Mouse (Mus musculus) CH12.LX (cell line): ENCODE data around the gene Vegfb. TPM values are rescaled to one million over a fixed set of nuclear protein-coding genes. Genes with fewer than 3 reads are reported as not detected.

Source experiments
- DNase-seq: peaks from one replicate; pipeline ENCODE4 v3.0.0-alpha.2; 2013; ENCODE audit errors: extremely low read depth
- H3K27ac ChIP-seq: 2 replicates; pipeline ENCODE4 v1.5.1; 2012; ENCODE audit warnings: low read depth, mild to moderate bottlenecking, control low read depth, moderate library complexity; ENCODE audit not compliant: insufficient read depth
- H3K27me3 ChIP-seq: replicated peaks from 2 replicates; pipeline ENCODE3; 2012; ENCODE audit warnings: inconsistent platforms
- H3K36me3 ChIP-seq, 2 experiments: replicated peaks in 1 of 2; 2 replicates each; pipeline versions ENCODE3 to v1.6.1; 2012; ENCODE audit warnings: inconsistent platforms in 1 of 2, low read length in 1 of 2, mild to moderate bottlenecking in 1 of 2, mixed read lengths in 1 of 2, moderate library complexity in 1 of 2; ENCODE audit not compliant: control insufficient read depth in 1 of 2, insufficient read depth in 1 of 2
- H3K4me1 ChIP-seq, 2 experiments: 2 replicates each; pipeline ENCODE4 v1.6.1; 2012; ENCODE audit warnings: inconsistent platforms in 1 of 2, moderate library complexity in 1 of 2; ENCODE audit not compliant: insufficient read depth in 2 of 2, control insufficient read depth in 1 of 2
- H3K4me2 ChIP-seq: 2 replicates; pipeline ENCODE4 v1.6.1; 2012; ENCODE audit warnings: low read depth, mild to moderate bottlenecking, control low read depth; ENCODE audit not compliant: poor library complexity, insufficient read depth, severe bottlenecking
- H3K4me3 ChIP-seq, 3 experiments: fragments of 150-350 bp in 1 of 3; sonication (generic) in 1 of 3; replicated peaks in 1 of 3; 2 replicates each; pipeline versions ENCODE3 to v1.5.1; 2011 to 2012; ENCODE audit warnings: low read depth in 2 of 3, low read length in 2 of 3, mild to moderate bottlenecking in 2 of 3, moderate library complexity in 2 of 3, control low read depth in 1 of 3, improper control_type of control experiment in 1 of 3, inconsistent platforms in 1 of 3, mixed read lengths in 1 of 3; ENCODE audit not compliant: poor library complexity in 1 of 3
- H3K79me2 ChIP-seq: replicated peaks from 2 replicates; pipeline ENCODE4 v1.6.1; 2012; ENCODE audit warnings: mild to moderate bottlenecking, moderate library complexity; ENCODE audit not compliant: control insufficient read depth, poor library complexity, insufficient read depth, severe bottlenecking; ENCODE audit errors: extremely low read depth
- H3K9ac ChIP-seq: 2 replicates; pipeline ENCODE4 v1.6.1; 2012; ENCODE audit warnings: low read depth, mild to moderate bottlenecking, control low read depth, moderate library complexity; ENCODE audit not compliant: insufficient read depth
- H3K9me3 ChIP-seq: replicated peaks from 2 replicates; pipeline ENCODE3; 2012; ENCODE audit warnings: low read length, inconsistent platforms, mixed read lengths
- BHLHE40 ChIP-seq: IDR thresholded peaks from 2 replicates; pipeline ENCODE4 v1.6.1; 2011; ENCODE audit warnings: mild to moderate bottlenecking, low read depth, low read length, improper control_type of control experiment
- CTCF ChIP-seq, 2 experiments: IDR thresholded peaks in 1 of 2; conservative IDR thresholded peaks in 1 of 2; 2 replicates each; pipeline ENCODE4 v1.5.1; 2011 to 2012; ENCODE audit warnings: low read depth in 2 of 2, low read length in 2 of 2, improper control_type of control experiment in 1 of 2, inconsistent platforms in 1 of 2, mild to moderate bottlenecking in 1 of 2, moderate library complexity in 1 of 2
- ELF1 ChIP-seq: IDR thresholded peaks from 2 replicates; pipeline ENCODE4 v1.6.1; 2014; ENCODE audit warnings: low read depth, mild to moderate bottlenecking, inconsistent platforms, low read length, improper control_type of control experiment
- EP300 ChIP-seq: IDR thresholded peaks from 2 replicates; pipeline ENCODE4 v1.6.1; 2011; ENCODE audit warnings: low read length, improper control_type of control experiment
- ETS1 ChIP-seq: conservative IDR thresholded peaks from 2 replicates; pipeline ENCODE4 v1.6.1; 2012; ENCODE audit warnings: low read depth, mild to moderate bottlenecking, inconsistent platforms, low read length, improper control_type of control experiment, moderate library complexity
- JUN ChIP-seq: IDR thresholded peaks from 2 replicates; pipeline ENCODE4 v1.6.1; 2011; ENCODE audit warnings: low read depth, mild to moderate bottlenecking, low read length, improper control_type of control experiment, moderate library complexity; ENCODE audit not compliant: insufficient read depth
- KAT2A ChIP-seq: IDR thresholded peaks from 2 replicates; pipeline ENCODE4 v1.6.1; 2012; ENCODE audit warnings: low read length, improper control_type of control experiment, inconsistent platforms; ENCODE audit not compliant: insufficient replicate concordance
- MAX ChIP-seq: IDR thresholded peaks from 2 replicates; pipeline ENCODE4 v1.6.1; 2011; ENCODE audit warnings: low read length, improper control_type of control experiment
- MAZ ChIP-seq: IDR thresholded peaks from 2 replicates; pipeline ENCODE4 v1.6.1; 2012; ENCODE audit warnings: low read depth, mild to moderate bottlenecking, inconsistent platforms, low read length, improper control_type of control experiment, moderate library complexity
- MEF2A ChIP-seq: IDR thresholded peaks from 2 replicates; pipeline ENCODE4 v1.6.1; 2014; ENCODE audit warnings: low read depth, mild to moderate bottlenecking, inconsistent platforms, low read length, improper control_type of control experiment, borderline replicate concordance
- PAX5 ChIP-seq: IDR thresholded peaks from 2 replicates; pipeline ENCODE4 v1.6.1; 2012; ENCODE audit warnings: low read length, inconsistent platforms, mixed read lengths
- POLR2AphosphoS2 ChIP-seq: IDR thresholded peaks from 2 replicates; pipeline ENCODE4 v1.6.1; 2011; ENCODE audit warnings: low read depth, low read length, improper control_type of control experiment
- RAD21 ChIP-seq: IDR thresholded peaks from 2 replicates; pipeline ENCODE4 v1.6.1; 2011; ENCODE audit warnings: low read depth, mild to moderate bottlenecking, low read length, improper control_type of control experiment, moderate library complexity
- RCOR1 ChIP-seq: conservative IDR thresholded peaks from 2 replicates; pipeline ENCODE4 v1.6.1; 2012; ENCODE audit warnings: low read depth, mild to moderate bottlenecking, inconsistent platforms, low read length, improper control_type of control experiment
- SIN3A ChIP-seq: IDR thresholded peaks from 2 replicates; pipeline ENCODE4 v1.6.1; 2012; ENCODE audit warnings: low read length, improper control_type of control experiment, inconsistent platforms
- SMC3 ChIP-seq: IDR thresholded peaks from 2 replicates; pipeline ENCODE4 v1.6.1; 2011; ENCODE audit warnings: low read depth, low read length, improper control_type of control experiment
- UBTF ChIP-seq: IDR thresholded peaks from 2 replicates; pipeline ENCODE4 v1.6.1; 2012; ENCODE audit warnings: low read depth, mild to moderate bottlenecking, inconsistent platforms, low read length, improper control_type of control experiment, moderate library complexity
- USF1 ChIP-seq: IDR thresholded peaks from 2 replicates; pipeline ENCODE4 v1.6.1; 2014; ENCODE audit warnings: low read depth, mild to moderate bottlenecking, inconsistent platforms, low read length, improper control_type of control experiment
- USF2 ChIP-seq: conservative IDR thresholded peaks from 2 replicates; pipeline ENCODE4 v1.6.1; 2011; ENCODE audit warnings: low read depth, low read length, improper control_type of control experiment
- ZC3H11A ChIP-seq: IDR thresholded peaks from 2 replicates; pipeline ENCODE4 v1.6.1; 2012; ENCODE audit warnings: low read depth, mild to moderate bottlenecking, inconsistent platforms, low read length, improper control_type of control experiment
- ZNF384 ChIP-seq: IDR thresholded peaks from 2 replicates; pipeline ENCODE4 v1.6.1; 2012; ENCODE audit warnings: low read depth, low read length, improper control_type of control experiment, inconsistent platforms
- dilution Hi-C: fragments of 300-500 bp; cut with MboI; formaldehyde crosslinking; loops from 2 replicates; pipeline ENCODE4 v1.14.3; 2020; ENCODE audit warnings: low sequenced_read_pairs; ENCODE audit not compliant: extremely low pct_unique_long_range_greater_than_20kb, extremely low pct_ligation_motif_present
- in situ Hi-C: fragments of 300-500 bp; cut with MboI; formaldehyde crosslinking; loops from 3 replicates; pipeline ENCODE4 v1.14.3; 2019; ENCODE audit warnings: low sequenced_read_pairs, low pct_ligation_motif_present, low pct_unique_long_range_greater_than_20kb, mixed read lengths
- polyA plus RNA-seq: library from polyadenylated mRNA; unstranded; fragments of >175 nt; gene quantifications from 2 replicates; pipeline ENCODE4 v1.2.1, GENCODE M21; 2012; ENCODE audit warnings: low read depth; ENCODE audit not compliant: insufficient read length
- total RNA-seq, 2 experiments: library from RNA; depleted of rRNA; stranded (reverse); fragments of 300-350 nt in 1 of 2; fragments of >200 nt in 1 of 2; gene quantifications; 2 replicates each; pipeline ENCODE4 v1.2.3; 2012 to 2014

Vegfb gene
- total and polyA plus RNA-seq, 3 experiments, result 3.2 to 35.1 (median 13.2) TPM

GRCm38 (mm10) chr19:6968491-6969271 lies 18.8 kb downstream of the Vegfb start:
- Histone ChIP-seq H3K9me3 (no peaks in the 10 kb centered on the region), H3K27ac (no peak overlapping the region), H3K36me3 (peaks cover 15 to 32% of the 10 kb centered on the region in 2 experiments), H3K27me3 (peaks cover 3% of the 10 kb centered on the region), H3K4me3 (peak overlapping the region in 2 of 3 experiments; percentile 39 to 70), H3K4me2 (peak overlapping the region; percentile 21), H3K9ac (no peak overlapping the region; the same call in 1 of the 2 replicates), H3K79me2 (no peaks in the 10 kb centered on the region), H3K4me1 (peaks cover 9 to 44% of the 10 kb centered on the region in 2 experiments)
- dilution Hi-C loops (no loop called here), in situ Hi-C loops (no loop called here)
- no peak for DNase-seq
- TF ChIP-seq ETS1 (no peak), UBTF (no peak), MEF2A (no peak), MAZ (no peak), MAX (0 out of 2 replicates have a peak, but pooled peaks have one; percentile 20), SMC3 (no peak), JUN (no peak), ZC3H11A (no peak), ELF1 (0 out of 2 replicates have a peak, but pooled peaks have one; percentile 3)

- no peak for TF ChIP-seq USF2
- no peak for TF ChIP-seq RCOR1
- no peak for TF ChIP-seq RAD21
- no peak for TF ChIP-seq ZC3H11A
- TF ChIP-seq MAZ, result no peak
- TF ChIP-seq PAX5, result no peak
- TF ChIP-seq KAT2A, result no peak
- no peak for TF ChIP-seq CTCF (conservative IDR thresholded peaks at IDR 0.05 in 1 of 2, IDR thresholded peaks at IDR 0.05 in 1 of 2; ENCODE audit: low read depth in 2 of 2, low read length in 2 of 2)
- no peak for TF ChIP-seq USF1
- no peak for TF ChIP-seq ZNF384
- TF ChIP-seq BHLHE40, result no peak
- TF ChIP-seq MEF2A, result no peak
- no peak for TF ChIP-seq SIN3A
- no peak for TF ChIP-seq EP300
- TF ChIP-seq ELF1, result no peak
- no peak for TF ChIP-seq POLR2AphosphoS2
- no peak for DNase-seq
- dilution Hi-C loops, result no loop called here
These were observed 31.0 kb downstream of the Vegfb start for GRCm38 (mm10) chr19:6956461-6956860.

More at GRCm38 (mm10) chr19:6956461-6956860, 31.0 kb downstream of the Vegfb start:
- Histone ChIP-seq H3K9ac (no peak overlapping the region), H3K27ac (no peak overlapping the region), H3K4me3 (no peak overlapping the region), H3K79me2 (no peaks in the 10 kb centered on the region), H3K4me2 (no peak overlapping the region), H3K36me3 (peaks cover 43 to 92% of the 10 kb centered on the region in 2 experiments), H3K4me1 (peaks cover 12 to 23% of the 10 kb centered on the region in 2 experiments), H3K27me3 (no peaks in the 10 kb centered on the region), H3K9me3 (no peaks in the 10 kb centered on the region)
- in situ Hi-C loops, result no loop called here
